In the genomic region with DNA sequence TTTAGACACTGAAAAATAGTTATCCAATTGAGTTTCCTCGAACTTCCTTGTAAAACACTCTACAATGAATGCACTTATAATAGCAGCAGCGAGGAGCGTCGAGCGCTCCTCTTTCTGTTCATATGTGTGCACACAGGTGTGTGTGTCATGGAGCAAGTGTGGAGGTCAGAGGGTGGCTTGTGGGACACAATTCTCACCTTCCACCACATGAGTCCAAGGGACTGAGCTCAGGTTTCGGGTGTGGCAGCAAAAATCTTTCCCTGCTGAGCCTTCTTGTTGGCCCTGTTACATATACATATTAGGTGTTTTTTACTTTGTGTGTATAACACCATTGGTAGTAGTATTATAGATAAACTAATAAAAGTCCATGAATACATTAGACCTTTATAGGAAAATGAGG, we compare ENCODE assay signal across 12 mouse cellular contexts.
"Had no signal": no experiment of that assay in that cellular context is flagged by ENCODE, and none has a peak within 500 bp of the region (broad histone marks: within the 10 kb centered on the region; RNA-seq: fewer than 3 reads in every experiment).

No protein-coding gene starts in this region.

- H3K9me3 ChIP-seq: midbrain, embryonic 10.5 days; neural tube, embryonic 13.5 days; neural tube, embryonic 15.5 days had no signal

- H3K27me3 ChIP-seq: neural tube, embryonic 15.5 days had no signal

- H3K4me3 ChIP-seq: midbrain, embryonic 10.5 days; myocyte; neural tube, embryonic 13.5 days; neural tube, embryonic 15.5 days had no signal

- H3K36me3 ChIP-seq: midbrain, embryonic 10.5 days; neural tube, embryonic 13.5 days; neural tube, embryonic 15.5 days had no signal

- H3K27ac ChIP-seq: liver, embryonic 14.5 days; midbrain, embryonic 10.5 days had no signal

- H3K4me2 ChIP-seq: lung, embryonic 14.5 days had no signal

- ATAC-seq: midbrain, embryonic 16.5 days had no signal

- H3K9ac ChIP-seq: liver, embryonic 14.5 days; lung, embryonic 14.5 days; neural tube, embryonic 15.5 days had no signal

- DNase-seq: lung, postnatal 10 days; right cerebral cortex, postnatal 14 days; thymus, adult 2 months; thymus, postnatal 25 days; thymus, postnatal 4 days had no signal
